Mouse (Mus musculus) cerebellum, adult 18-20 months (tissue): ENCODE results near the gene Pde4b.

Source experiments
- DNase-seq, 2 experiments: peaks; one replicate each; pipeline ENCODE4 v3.0.0; 2021

Pde4b gene

GRCm38 (mm10) chr4:102408938-102409337 lies 321.6 kb downstream of the Pde4b start:
- DNase-seq = no peak

- no peak for DNase-seq
Measured at GRCm38 (mm10) chr4:102413101-102413500, 325.8 kb downstream of the Pde4b start.

DNA sequence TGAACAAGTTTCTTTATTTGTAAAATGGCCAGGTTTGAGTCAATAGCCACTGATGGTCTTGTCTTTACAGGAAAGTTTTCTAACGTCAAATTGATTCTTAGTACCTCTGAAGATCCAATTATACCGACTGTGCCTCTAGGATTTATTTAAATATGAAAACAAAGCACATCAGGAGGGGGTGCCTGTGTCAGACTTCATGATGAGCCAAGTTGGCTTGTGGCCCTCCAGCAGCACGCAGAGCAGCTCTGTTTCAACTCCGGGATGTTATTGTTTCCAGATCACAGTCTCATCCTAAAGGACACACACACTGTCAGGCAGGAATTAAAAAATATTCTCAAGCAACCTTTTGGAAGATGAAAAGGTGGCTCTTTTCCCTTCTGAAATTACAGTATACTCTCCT lies 326.5 kb downstream of the Pde4b start:
- DNase-seq = peak; percentile 57 to 58

DNA sequence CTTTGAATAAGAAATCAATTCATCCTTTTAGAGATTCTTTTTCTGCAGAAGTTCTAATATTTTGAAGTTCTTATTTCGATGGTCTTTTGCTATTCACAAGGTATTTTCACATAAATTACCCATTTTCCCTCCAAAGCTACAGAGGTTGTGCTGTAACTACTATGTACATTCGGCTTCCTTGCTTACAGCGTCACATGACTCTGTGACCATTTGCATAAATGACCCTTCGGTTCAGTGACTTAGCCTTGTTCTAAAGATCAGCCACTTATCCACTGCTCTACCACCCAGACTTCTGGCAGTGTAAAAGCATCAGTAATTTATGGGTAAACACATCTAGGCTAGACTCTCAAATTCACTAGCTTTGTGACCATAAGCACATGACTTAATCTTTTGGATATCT lies 327.3 kb downstream of the Pde4b start:
- DNase-seq = no peak

GRCm38 (mm10) chr4:102420794-102421397 lies 333.6 kb downstream of the Pde4b start:
- DNase-seq = no peak

GRCm38 (mm10) chr4:102421398-102421859 lies 334.1 kb downstream of the Pde4b start:
- peak; percentile 33 to 44 for DNase-seq

- no peak for DNase-seq
Measured at GRCm38 (mm10) chr4:102424104-102424503, 336.8 kb downstream of the Pde4b start.

- no peak for DNase-seq
Measured at GRCm38 (mm10) chr4:102425422-102425821, 338.1 kb downstream of the Pde4b start.

DNA sequence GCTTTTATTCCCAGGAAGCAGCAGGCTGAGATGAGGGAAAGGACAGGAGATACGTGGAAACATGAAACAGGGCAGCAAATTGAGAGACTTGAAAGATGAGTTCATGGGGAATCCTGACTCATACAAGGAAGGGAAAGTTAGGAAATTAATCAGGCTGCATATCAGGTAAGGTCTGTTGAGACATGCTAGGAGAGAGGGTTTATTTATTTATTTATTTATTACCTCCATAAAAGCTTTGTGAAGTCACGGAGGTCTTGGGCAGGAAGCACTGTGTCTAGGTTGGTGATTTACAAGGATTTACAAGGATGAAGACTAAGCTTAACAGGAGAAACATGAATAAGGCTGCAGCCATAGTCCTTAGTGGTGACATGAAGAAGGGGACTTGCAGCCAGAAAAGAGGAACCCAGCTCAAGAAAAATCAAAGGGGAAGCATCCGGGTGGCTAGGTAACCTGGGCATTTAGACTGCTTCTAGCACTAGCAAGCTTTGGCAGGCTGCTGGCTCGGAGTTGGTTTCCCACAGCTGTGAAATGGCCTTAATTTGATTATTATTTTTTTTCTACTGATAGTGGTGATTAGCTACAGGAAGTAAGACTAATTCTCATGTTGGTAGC lies 342.5 kb downstream of the Pde4b start:
- no peak for DNase-seq

DNA sequence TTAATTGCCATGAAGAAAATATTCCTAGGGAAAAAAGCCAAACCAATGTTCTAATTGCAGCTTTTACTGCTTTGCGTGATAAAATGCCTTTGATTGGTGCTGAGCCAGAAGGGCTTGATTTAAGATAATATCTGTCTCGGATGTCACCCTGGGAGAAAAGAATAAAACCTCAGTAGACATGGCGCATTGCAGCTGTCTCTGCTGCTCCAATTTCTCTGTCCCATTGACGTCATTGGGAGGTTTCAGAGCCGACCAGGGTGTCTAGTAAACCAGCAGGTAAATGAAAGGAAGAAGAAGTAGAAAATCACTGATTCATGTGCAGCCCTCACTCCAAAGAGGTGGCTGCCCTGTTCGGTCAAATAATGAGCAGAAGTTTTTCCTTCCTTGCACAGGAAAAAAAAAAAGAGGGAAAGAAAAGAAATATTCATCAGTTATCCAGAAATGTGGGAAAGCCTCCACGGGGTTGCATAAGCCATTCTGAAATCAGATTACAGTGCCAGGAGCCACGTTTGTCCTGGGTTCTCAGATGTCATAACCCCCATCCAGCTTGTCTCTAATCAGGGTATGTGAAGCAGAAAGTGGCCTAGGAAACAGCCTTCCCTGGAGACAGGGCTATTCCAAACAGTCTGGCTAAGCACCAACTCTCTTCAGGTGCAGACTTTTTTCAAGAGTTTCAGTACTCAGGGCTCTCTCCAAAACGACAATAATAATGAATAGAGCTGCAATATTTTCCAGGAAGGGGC lies 344.9 kb downstream of the Pde4b start:
- peak; percentile 52 to 59 for DNase-seq

- peak; percentile 35 to 52 for DNase-seq
Measured at GRCm38 (mm10) chr4:102439401-102440118, 352.2 kb downstream of the Pde4b start.

DNA sequence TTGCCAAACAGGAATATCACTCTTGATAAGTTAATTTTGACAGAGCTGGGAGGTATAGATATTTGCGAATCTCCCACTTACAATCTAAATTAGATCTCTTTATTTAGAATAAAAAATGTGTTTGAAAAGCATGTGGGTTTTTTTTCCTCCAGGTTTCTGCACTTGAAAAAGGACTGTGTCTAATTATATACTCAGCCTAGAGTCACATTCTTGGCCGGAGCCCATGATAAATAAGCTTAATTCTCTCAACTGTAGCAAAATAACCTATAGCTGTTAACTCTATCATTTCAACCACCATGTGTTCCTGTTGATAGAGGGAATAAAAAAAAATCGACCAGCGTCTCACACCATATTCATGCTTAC lies 352.8 kb downstream of the Pde4b start:
- no peak for DNase-seq

DNA sequence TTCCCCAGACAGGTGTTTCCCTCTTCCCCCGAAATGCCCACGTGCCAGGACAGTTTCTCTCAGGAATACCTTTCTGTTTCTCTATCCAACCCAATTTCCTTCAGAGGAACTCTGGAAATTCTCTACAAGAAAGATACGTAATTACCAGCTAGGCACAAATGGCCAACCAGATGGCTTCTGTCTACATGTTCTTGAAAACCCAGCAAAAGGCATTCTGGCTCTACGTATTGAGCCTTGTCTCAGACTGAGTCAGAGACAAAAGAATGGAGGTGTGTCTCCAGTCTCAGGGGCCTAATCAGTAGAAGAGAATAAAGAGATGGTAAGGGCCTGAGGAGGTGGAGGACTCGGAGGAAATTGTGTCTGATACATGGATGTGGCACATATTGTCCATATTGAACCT lies 356.2 kb downstream of the Pde4b start:
- no peak for DNase-seq

GRCm38 (mm10) chr4:102444501-102444900 lies 357.2 kb downstream of the Pde4b start:
- DNase-seq = peak in 1 of 2 experiments; percentile 40

DNA sequence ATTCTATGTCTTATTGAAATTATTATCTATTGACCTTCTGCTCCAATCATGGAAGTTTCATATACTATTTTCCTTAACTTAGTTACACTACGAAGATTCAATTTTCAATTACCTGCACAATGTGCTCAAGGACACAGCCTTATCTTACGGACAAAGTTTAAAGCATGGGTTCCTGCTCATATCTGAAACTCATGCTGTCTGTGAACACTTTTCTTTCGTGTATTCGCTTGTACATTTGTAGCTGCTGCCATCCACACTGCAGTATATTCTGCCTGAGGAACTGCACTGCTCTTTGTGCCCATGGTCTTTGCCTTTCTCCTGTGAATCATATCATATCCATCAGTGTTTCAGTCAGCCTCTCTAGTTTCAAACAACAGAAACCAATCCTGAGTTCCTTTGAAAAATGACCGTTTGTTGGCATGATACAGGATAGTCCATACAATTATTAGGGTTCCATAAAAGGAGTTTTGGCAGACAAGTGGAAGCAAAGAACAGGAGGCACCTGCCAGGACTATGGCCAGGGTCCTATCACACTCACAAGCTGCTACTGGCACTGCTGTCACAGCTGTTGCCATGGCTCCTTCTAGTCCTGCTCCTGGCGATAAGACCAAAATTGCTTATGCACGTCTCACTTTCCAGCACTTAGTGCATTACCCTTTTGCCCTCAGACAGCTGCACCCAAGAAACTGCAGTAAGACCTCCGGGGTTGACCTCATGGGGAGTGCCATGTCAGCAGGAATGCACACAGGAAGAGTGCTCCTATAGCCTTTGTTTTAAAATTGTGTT lies 359.0 kb downstream of the Pde4b start:
- no peak for DNase-seq

DNA sequence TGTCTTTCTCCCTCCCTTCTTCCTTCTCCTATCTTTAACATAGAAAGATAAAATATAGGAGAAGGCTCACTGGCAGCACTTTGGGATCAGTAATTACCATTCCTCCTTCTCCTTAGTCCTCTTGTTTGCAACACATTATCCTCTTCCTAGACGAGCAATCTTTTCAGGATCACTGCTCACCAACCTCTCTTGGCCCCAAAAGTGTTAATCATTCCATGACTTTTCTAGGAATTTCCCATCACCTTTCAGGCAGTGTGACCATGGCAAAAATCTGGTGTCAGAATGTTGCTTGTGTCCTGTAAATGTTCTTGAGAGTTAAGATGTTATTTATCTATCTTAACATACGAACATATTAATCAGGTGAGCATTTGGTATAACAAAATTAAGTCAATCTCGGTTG lies 369.1 kb downstream of the Pde4b start:
- no peak for DNase-seq

DNA sequence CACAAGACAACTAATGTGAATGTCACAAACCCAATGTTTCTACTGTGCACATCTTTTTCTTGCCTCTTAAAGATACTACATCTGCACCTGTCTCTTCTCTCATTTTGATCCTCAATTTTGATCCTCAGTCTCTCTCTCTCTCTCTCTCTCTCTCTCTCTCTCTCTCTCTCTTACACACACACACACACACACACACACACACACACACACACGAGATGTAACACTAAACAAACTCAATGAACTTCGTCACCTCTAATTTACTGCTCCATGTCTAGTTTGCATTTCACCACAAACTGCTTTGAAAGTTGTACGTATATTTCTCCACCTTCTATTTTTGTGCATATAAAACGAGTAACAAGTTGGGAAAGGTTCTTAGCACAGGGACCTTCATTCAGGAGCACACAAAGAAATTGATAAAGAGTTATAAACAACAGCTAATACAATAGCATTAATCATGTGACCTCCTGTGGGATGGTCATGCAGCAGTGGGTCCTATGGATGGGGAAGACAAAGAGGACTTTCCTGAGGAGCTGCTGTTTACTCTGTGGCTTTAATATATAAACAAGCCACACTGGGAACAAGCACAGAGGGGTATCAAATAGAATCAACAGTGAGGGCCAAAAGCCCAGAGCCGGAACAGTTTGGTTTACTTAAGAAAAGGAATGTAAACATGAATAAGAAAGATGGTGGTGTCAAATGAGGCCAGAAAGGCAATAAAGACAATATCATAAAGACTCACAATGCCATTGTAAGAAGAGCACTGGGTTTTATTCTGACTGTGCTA lies 372.1 kb downstream of the Pde4b start:
- DNase-seq = no peak

- no peak for DNase-seq
Measured at GRCm38 (mm10) chr4:102478104-102478503, 390.8 kb downstream of the Pde4b start.

GRCm38 (mm10) chr4:102478860-102479259 lies 391.5 kb downstream of the Pde4b start:
- no peak for DNase-seq

- peak; percentile 66 to 68 for DNase-seq
Measured at GRCm38 (mm10) chr4:102480830-102481484, 393.6 kb downstream of the Pde4b start.

DNA sequence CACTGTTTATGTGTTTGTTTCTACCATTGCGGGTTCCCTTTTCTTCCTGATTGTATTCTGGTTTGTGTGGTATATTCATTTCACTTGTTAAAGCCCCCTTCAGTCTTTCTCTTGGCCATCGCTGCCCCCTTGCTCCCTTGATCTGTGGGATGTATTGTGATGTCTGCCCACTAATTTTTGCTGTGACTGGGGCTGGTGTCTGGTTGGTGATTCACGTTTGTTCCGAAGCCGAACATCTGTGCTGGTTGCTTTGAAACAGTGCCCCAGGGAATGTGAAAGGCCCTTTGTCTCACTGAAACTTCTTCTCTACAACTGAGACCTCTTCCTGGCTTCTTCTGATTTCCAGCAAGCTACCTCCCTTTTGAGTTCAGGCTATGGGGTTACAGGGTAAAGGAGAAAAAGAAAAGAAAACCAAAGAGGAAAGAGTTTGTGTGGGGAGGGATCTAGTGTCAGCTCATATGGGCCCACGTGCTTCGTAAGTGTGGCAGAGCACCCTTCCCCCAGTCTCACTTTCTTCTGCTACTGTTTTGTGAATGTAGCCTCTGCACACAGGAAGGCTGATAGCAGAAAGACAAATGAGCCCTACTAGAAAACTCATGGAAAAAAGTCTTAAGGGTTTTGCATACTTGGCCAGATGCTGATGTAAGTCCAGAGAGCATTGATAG lies 396.1 kb downstream of the Pde4b start:
- no peak for DNase-seq
